7 mouse cellular contexts compared by ENCODE assay signal in the genomic region with DNA sequence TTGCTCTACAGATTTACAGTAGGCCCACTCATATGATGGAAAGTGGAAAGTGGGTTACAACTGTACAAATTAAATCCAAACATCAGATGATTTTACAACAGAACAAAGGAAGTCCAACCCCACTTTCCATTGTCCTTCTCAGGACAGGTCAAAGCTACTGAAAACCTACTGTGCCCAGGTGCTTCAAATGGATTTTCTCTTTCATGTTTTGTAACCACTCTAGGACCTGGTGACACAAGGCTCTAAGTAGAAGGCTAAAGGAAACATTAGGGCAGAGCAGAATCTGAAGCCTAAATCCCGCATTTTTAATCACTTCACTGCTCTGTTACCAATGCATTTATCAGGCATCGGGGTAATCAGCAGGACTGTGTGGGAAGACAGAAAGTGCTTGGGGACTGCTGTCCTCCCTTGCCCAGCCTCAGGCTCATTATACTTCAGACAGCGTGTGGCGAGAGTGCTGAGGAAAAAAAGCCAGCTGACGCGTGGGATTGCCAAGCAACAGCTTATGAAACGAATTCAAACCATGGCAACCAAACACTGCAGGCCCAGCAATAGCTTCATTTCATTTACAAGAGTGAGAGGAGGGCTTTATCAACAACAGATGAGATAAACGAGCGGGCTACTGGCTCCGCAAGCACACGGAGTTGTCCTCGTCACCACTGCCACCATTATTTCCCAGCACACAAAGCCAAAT. TPM values are rescaled to one million over a fixed set of nuclear protein-coding genes. Genes with fewer than 3 reads are reported as not detected.
DNase-seq lines count a peak whose midpoint lies in the region; ATAC-seq and TF ChIP-seq lines count a peak whose summit lies in the region.

No protein-coding gene starts in this region.

- H3K36me3 ChIP-seq in embryonic facial prominence, embryonic 10.5 days (replicated peaks): no peaks in the 10 kb centered on the region
- H3K36me3 ChIP-seq in forebrain, postnatal 0 days (ENCODE audit: insufficient read depth): no peaks in the 10 kb centered on the region
- H3K36me3 ChIP-seq in midbrain, postnatal 0 days (ENCODE audit: insufficient read depth, low read length): no peaks in the 10 kb centered on the region
- no peaks in the 10 kb centered on the region for H3K36me3 ChIP-seq in kidney, embryonic 14.5 days (ENCODE audit: control insufficient read depth, insufficient read depth, low read length)
- H3K36me3 ChIP-seq in thymus, adult 2 months (ENCODE audit: control insufficient read depth, insufficient read depth, low read length): no peaks in the 10 kb centered on the region

- no peaks in the 10 kb centered on the region for H3K9me3 ChIP-seq in embryonic facial prominence, embryonic 10.5 days
- no peaks in the 10 kb centered on the region for H3K9me3 ChIP-seq in forebrain, postnatal 0 days (ENCODE audit: low read length)
- H3K9me3 ChIP-seq in midbrain, postnatal 0 days (ENCODE audit: low read length): no peaks in the 10 kb centered on the region
- no peaks in the 10 kb centered on the region for H3K9me3 ChIP-seq in kidney, embryonic 14.5 days (ENCODE audit: control insufficient read depth, low read length)

- no peak for TF ChIP-seq CTCF in forebrain, postnatal 0 days (IDR thresholded peaks at IDR 0.05; ENCODE audit: low read depth)
- TF ChIP-seq CTCF in midbrain, postnatal 0 days (IDR thresholded peaks at IDR 0.05): no peak
- TF ChIP-seq CTCF in thymus, adult 2 months (IDR thresholded peaks at IDR 0.05; ENCODE audit: borderline replicate concordance, control insufficient read depth, extremely low read depth, insufficient read depth, low read length, poor library complexity): no peak

- H3K27me3 ChIP-seq in embryonic facial prominence, embryonic 10.5 days (replicated peaks; ENCODE audit: low read depth, poor library complexity, severe bottlenecking): no peaks in the 10 kb centered on the region
- no peaks in the 10 kb centered on the region for H3K27me3 ChIP-seq in forebrain, postnatal 0 days (ENCODE audit: insufficient read depth, low read length)
- H3K27me3 ChIP-seq in midbrain, postnatal 0 days (ENCODE audit: insufficient read depth, low read length): no peaks in the 10 kb centered on the region
- no peaks in the 10 kb centered on the region for H3K27me3 ChIP-seq in kidney, embryonic 14.5 days (ENCODE audit: control insufficient read depth, insufficient read depth, low read length)
- no peaks in the 10 kb centered on the region for H3K27me3 ChIP-seq in thymus, adult 2 months (ENCODE audit: control insufficient read depth, insufficient read depth, low read length)

- intact Hi-C loops in heart, postnatal 14 days (cut with DNase I): loop anchor here (10.0 kb wide), 1 partner anchor 492 kb away; no protein-coding TSS in a partner anchor

- no peaks in the 10 kb centered on the region for H3K4me1 ChIP-seq in embryonic facial prominence, embryonic 10.5 days
- H3K4me1 ChIP-seq in forebrain, postnatal 0 days (ENCODE audit: insufficient read depth): no peaks in the 10 kb centered on the region
- H3K4me1 ChIP-seq in midbrain, postnatal 0 days (ENCODE audit: insufficient read depth, low read length): no peaks in the 10 kb centered on the region
- H3K4me1 ChIP-seq in kidney, embryonic 14.5 days (ENCODE audit: control insufficient read depth, insufficient read depth, low read length): no peaks in the 10 kb centered on the region
- H3K4me1 ChIP-seq in thymus, adult 2 months (replicated peaks; ENCODE audit: control insufficient read depth, insufficient read depth, low read length): no peaks in the 10 kb centered on the region

- DNase-seq in embryonic facial prominence, embryonic 10.5 days (ENCODE audit: low spot score): peak; percentile 9
- peak; percentile 86 for DNase-seq in forebrain, postnatal 0 days
- DNase-seq in heart, postnatal 14 days: peak; percentile 29 to 53
- peak; percentile 67 to 85 for DNase-seq in left cerebral cortex, adult 9 months (ENCODE audit: low spot score in 2 of 2)
- peak; percentile 84 for DNase-seq in midbrain, postnatal 0 days (ENCODE audit: low spot score)
- no peak for DNase-seq in thymus, adult 2 months

- peak; percentile 89 for ATAC-seq in forebrain, postnatal 0 days
- ATAC-seq in midbrain, postnatal 0 days (ENCODE audit: low FRiP score): peak; percentile 84
- no peak for ATAC-seq in kidney, embryonic 14.5 days (ENCODE audit: low FRiP score, low TSS enrichment)

- no peak overlapping the region for H3K4me2 ChIP-seq in forebrain, postnatal 0 days (ENCODE audit: low read depth)
- H3K4me2 ChIP-seq in midbrain, postnatal 0 days (ENCODE audit: low read depth, low read length, poor library complexity, severe bottlenecking): peak overlapping the region; percentile 22; the same call in 1 of the 2 replicates
- H3K4me2 ChIP-seq in kidney, embryonic 14.5 days (replicated peaks; ENCODE audit: low read depth, low read length): no peak overlapping the region

- no peak overlapping the region for H3K9ac ChIP-seq in forebrain, postnatal 0 days
- H3K9ac ChIP-seq in midbrain, postnatal 0 days (replicated peaks; ENCODE audit: low read length, poor library complexity, severe bottlenecking): no peak overlapping the region
- H3K9ac ChIP-seq in kidney, embryonic 14.5 days (ENCODE audit: low read depth, low read length): no peak overlapping the region

- H3K27ac ChIP-seq in embryonic facial prominence, embryonic 10.5 days (replicated peaks): no peak overlapping the region
- H3K27ac ChIP-seq in forebrain, postnatal 0 days (ENCODE audit: low read depth, low read length): peak overlapping the region; percentile 66
- peak overlapping the region; percentile 4; the same call in 1 of the 2 replicates for H3K27ac ChIP-seq in midbrain, postnatal 0 days (ENCODE audit: low read depth, low read length)
- no peak overlapping the region for H3K27ac ChIP-seq in kidney, embryonic 14.5 days (ENCODE audit: low read depth, low read length)
- H3K27ac ChIP-seq in thymus, adult 2 months (ENCODE audit: control insufficient read depth, insufficient read depth, low read length): no peak overlapping the region

- TF ChIP-seq POLR2A in thymus, adult 2 months (IDR thresholded peaks at IDR 0.05; ENCODE audit: control insufficient read depth, extremely low read depth, insufficient read depth, low read length, poor library complexity): no peak

- H3K4me3 ChIP-seq in embryonic facial prominence, embryonic 10.5 days: no peak overlapping the region
- H3K4me3 ChIP-seq in forebrain, postnatal 0 days (ENCODE audit: low read depth, low read length): no peak overlapping the region
- no peak overlapping the region for H3K4me3 ChIP-seq in midbrain, postnatal 0 days (ENCODE audit: low read depth, low read length)
- H3K4me3 ChIP-seq in kidney, embryonic 14.5 days (ENCODE audit: low read length): no peak overlapping the region
- H3K4me3 ChIP-seq in thymus, adult 2 months (ENCODE audit: control insufficient read depth, insufficient read depth, low read length): no peak overlapping the region

- WGBS in embryonic facial prominence, embryonic 10.5 days: 73% methylated on average over 12 of the region's 12 CpGs
- WGBS in forebrain, postnatal 0 days: 34% methylated on average over 12 of the region's 12 CpGs
- WGBS in midbrain, postnatal 0 days: 36% methylated on average over 12 of the region's 12 CpGs
- WGBS in kidney, embryonic 14.5 days: 79% methylated on average over 12 of the region's 12 CpGs
- WGBS in thymus, adult 2 months: 90% methylated on average over 12 of the region's 12 CpGs

RNA-seq across cellular contexts. Expression of a gene that starts 40.7 kb away (rescaled TPM):
- polyA plus RNA-seq in embryonic facial prominence, embryonic 10.5 days (2016; fragmentation: Nextera tagmentation; extraction: Ambion mirVana): 0.57 and 0.64 TPM in 2 replicates
- total RNA-seq in forebrain, postnatal 0 days (2014; rRNA removed): 11.2 and 14.3 TPM in 2 replicates
- polyA plus RNA-seq in forebrain, postnatal 0 days (2015; fragmentation: Nextera tagmentation; extraction: Ambion mirVana): 1.4 and 3.2 TPM in 2 replicates
- under 1 TPM; 0.53 to 0.95 TPM for total RNA-seq in heart, postnatal 14 days (2021)
- total RNA-seq in midbrain, postnatal 0 days (2014; rRNA removed): 12.4 and 13.9 TPM in 2 replicates
- polyA plus RNA-seq in midbrain, postnatal 0 days (2015; fragmentation: Nextera tagmentation; extraction: Ambion mirVana): 2.8 TPM in 2 replicates
- 0.41 and 0.61 TPM in 2 replicates for polyA plus RNA-seq in kidney, embryonic 14.5 days (2014; fragmentation: Nextera tagmentation; extraction: Ambion mirVana)
- 0.64 and 0.73 TPM in 2 replicates for polyA plus RNA-seq in thymus, adult 2 months (2012; rRNA removed)

Comparison
In these comparisons a context has a peak if more than half of its experiments do, and no peak if none do; other contexts are left out.
1. H3K27ac ChIP-seq: peak in forebrain, postnatal 0 days (single experiment) and midbrain, postnatal 0 days (single experiment); none in embryonic facial prominence, embryonic 10.5 days (single experiment), kidney, embryonic 14.5 days (single experiment) and thymus, adult 2 months (single experiment).